Mouse (Mus musculus): Measurements from ENCODE around the gene Macrod1.

- TF ChIP-seq CTCF (IDR thresholded peaks at IDR 0.05; ENCODE audit: borderline replicate concordance, extremely low read depth, insufficient read depth, insufficient read length) (no peak), POLR2A (IDR thresholded peaks at IDR 0.05; ENCODE audit: borderline replicate concordance, extremely low read depth, insufficient read depth, insufficient read length, poor library complexity, severe bottlenecking) (no peak)
Measured at GRCm38 (mm10) chr19:7190986-7191385, 134.4 kb downstream of the Macrod1 start.

All from brain, embryonic 14.5 days (tissue).